Mouse (Mus musculus) lung, postnatal 0 days (tissue): ENCODE data around the gene Irak4. TPM values are rescaled to one million over a fixed set of nuclear protein-coding genes. Genes with fewer than 3 reads are reported as not detected.
A peak's percentile ranks its signal among the peaks of the same experiment; 100 is the strongest.

Experiments
- ATAC-seq: fragments of 200-750 bp; cut with Nextera tagmentation; 2 replicates; pipeline ENCODE4 v1.8.0; 2017; ENCODE audit warnings: moderate library complexity
- DNase-seq: peaks from one replicate; pipeline ENCODE4 v3.0.0-alpha.2; 2016; ENCODE audit warnings: low spot score
- H3K27ac ChIP-seq: fragments of 300-500 bp; sonication (generic); 2 replicates; pipeline ENCODE4 v1.5.1; 2014; ENCODE audit warnings: antibody characterized with exemption, mild to moderate bottlenecking, low read length, mixed read lengths
- H3K27me3 ChIP-seq: fragments of 300-500 bp; sonication (generic); replicated peaks from 2 replicates; pipeline ENCODE4 v1.6.1; 2014; ENCODE audit warnings: low read length, mixed read lengths; ENCODE audit not compliant: insufficient read depth
- H3K36me3 ChIP-seq: fragments of 300-500 bp; sonication (generic); 2 replicates; pipeline ENCODE4 v1.6.1; 2014; ENCODE audit warnings: low read length, mixed read lengths; ENCODE audit not compliant: insufficient read depth
- H3K4me1 ChIP-seq: fragments of 300-500 bp; sonication (generic); 2 replicates; pipeline ENCODE4 v1.6.1; 2014; ENCODE audit warnings: antibody characterized with exemption, low read depth, low read length, mixed read lengths; ENCODE audit not compliant: insufficient read depth
- H3K4me2 ChIP-seq: fragments of 300-500 bp; sonication (generic); replicated peaks from 2 replicates; pipeline ENCODE4 v1.6.1; 2014; ENCODE audit warnings: low read depth, mild to moderate bottlenecking, low read length, moderate library complexity, mixed read lengths
- H3K4me3 ChIP-seq: fragments of 300-500 bp; sonication (generic); 2 replicates; pipeline ENCODE4 v1.5.1; 2014; ENCODE audit warnings: low read depth, low read length
- H3K9ac ChIP-seq: fragments of 300-500 bp; sonication (generic); replicated peaks from 2 replicates; pipeline ENCODE4 v1.6.1; 2014; ENCODE audit warnings: low read depth, mild to moderate bottlenecking
- H3K9me3 ChIP-seq: fragments of 300-500 bp; sonication (generic); 2 replicates; pipeline ENCODE4 v1.6.1; 2016; ENCODE audit warnings: low read length, mixed read lengths
- CTCF ChIP-seq: IDR thresholded peaks from 2 replicates; pipeline ENCODE4 v1.5.1; 2016; ENCODE audit warnings: antibody characterized with exemption, mild to moderate bottlenecking
- EP300 ChIP-seq: IDR thresholded peaks from 2 replicates; pipeline ENCODE4 v1.6.1; 2016; ENCODE audit warnings: antibody characterized with exemption, mild to moderate bottlenecking, control low read depth
- WGBS: fragments of 180-500 bp; shearing (Covaris S2); extraction: QIAGEN DNeasy Blood & Tissue Kit; methylation state at CpG from one replicate; pipeline ENCODE4 v1.1.7; 2014; 5-methylcytosine and 5-hydroxymethylcytosine counted together
- polyA plus RNA-seq: library from polyadenylated mRNA; unstranded; fragments of >200 nt; fragmentation: Nextera tagmentation; extraction: Ambion mirVana; gene quantifications from 2 replicates; pipeline ENCODE4 v1.2.1, GENCODE M21; 2015

The Irak4 gene
- polyA plus RNA-seq, 1 experiment from 2014 or later: 11.8 TPM

GRCm38 (mm10) chr15:94572746-94573145 lies 29.3 kb downstream of the Irak4 start:
- ATAC-seq: no peak
- H3K27me3 ChIP-seq: no peaks in the 10 kb centered on the region
- H3K9me3 ChIP-seq: no peaks in the 10 kb centered on the region
- H3K4me3 ChIP-seq: no peak overlapping the region
- no peak overlapping the region for H3K4me2 ChIP-seq
- H3K4me1 ChIP-seq: no peaks in the 10 kb centered on the region
- DNase-seq: no peak
- no peaks in the 10 kb centered on the region for H3K36me3 ChIP-seq
- WGBS: 67% methylated on average over 8 of the region's 8 CpGs
- TF ChIP-seq EP300: no peak
- no peak for TF ChIP-seq CTCF
- H3K9ac ChIP-seq: no peak overlapping the region
- H3K27ac ChIP-seq: no peak overlapping the region

GRCm38 (mm10) chr15:94574566-94575268 lies 31.3 kb downstream of the Irak4 start:
- DNase-seq: no peak
- H3K9ac ChIP-seq: no peak overlapping the region
- H3K4me1 ChIP-seq: no peaks in the 10 kb centered on the region
- no peak for ATAC-seq
- no peak overlapping the region for H3K4me2 ChIP-seq
- WGBS: 65% methylated on average over 4 of the region's 4 CpGs
- no peak for TF ChIP-seq CTCF
- TF ChIP-seq EP300: no peak
- no peaks in the 10 kb centered on the region for H3K9me3 ChIP-seq
- no peaks in the 10 kb centered on the region for H3K36me3 ChIP-seq
- no peaks in the 10 kb centered on the region for H3K27me3 ChIP-seq
- H3K27ac ChIP-seq: no peak overlapping the region
- no peak overlapping the region for H3K4me3 ChIP-seq

DNA sequence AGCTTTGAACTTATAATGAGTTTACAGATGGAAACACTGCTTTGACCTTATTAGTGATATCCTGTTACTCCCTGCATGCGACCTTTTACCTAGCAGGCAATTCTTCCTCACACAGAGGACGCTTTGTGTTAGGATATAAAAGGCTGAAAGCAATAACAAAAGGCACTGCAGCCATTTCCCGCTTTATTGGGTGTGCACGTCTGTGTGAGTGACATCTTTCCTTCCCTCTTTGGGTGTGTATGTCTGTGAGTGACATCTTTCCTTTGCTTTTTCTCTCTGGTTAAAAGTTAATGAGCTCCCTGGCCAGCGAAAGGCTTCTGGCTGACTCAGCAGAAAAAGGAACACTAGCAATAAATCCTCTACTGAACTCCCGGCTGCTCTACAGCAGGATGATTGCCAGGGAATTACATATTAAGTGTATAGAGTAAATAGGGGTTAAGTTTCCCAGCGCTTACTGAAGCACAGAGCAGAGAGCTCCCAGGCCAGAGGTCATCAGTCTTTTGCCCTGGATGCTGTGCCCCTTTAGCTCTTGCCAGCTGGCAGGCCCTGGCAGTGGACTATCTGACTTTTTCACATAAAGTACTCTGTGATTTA lies 38.7 kb downstream of the Irak4 start:
- H3K9ac ChIP-seq: no peak overlapping the region
- H3K4me2 ChIP-seq: no peak overlapping the region
- H3K36me3 ChIP-seq: peaks cover 39% of the 10 kb centered on the region
- DNase-seq: no peak
- TF ChIP-seq CTCF (no peak), EP300 (no peak)
- H3K27me3 ChIP-seq: no peaks in the 10 kb centered on the region
- no peak for ATAC-seq
- H3K4me1 ChIP-seq: no peaks in the 10 kb centered on the region
- no peak overlapping the region for H3K4me3 ChIP-seq
- 67% methylated on average over 7 of the region's 7 CpGs for WGBS
- H3K9me3 ChIP-seq: no peaks in the 10 kb centered on the region
- no peak overlapping the region for H3K27ac ChIP-seq

DNA sequence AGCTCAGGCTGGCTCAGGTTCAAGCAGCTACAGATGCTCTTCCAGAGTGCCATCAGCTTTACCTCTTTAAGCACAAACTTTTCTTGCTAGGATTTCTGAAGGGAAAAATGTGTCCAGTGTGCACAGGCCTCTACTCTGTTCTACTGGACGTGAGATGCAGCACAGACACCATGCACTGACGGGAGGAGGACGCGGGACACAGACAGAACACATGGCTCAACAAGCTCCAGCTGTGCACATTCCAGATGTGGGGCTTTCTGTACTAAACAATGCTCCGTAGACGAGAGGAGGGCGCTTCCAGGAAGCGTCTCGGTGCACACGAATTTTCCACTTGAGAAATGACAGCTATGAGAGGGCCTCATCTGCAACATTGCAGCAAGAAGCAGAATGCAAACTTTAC lies 39.7 kb downstream of the Irak4 start:
- Histone ChIP-seq H3K9me3 (no peaks in the 10 kb centered on the region), H3K4me2 (no peak overlapping the region), H3K27ac (no peak overlapping the region), H3K4me1 (no peaks in the 10 kb centered on the region), H3K36me3 (peaks cover 39% of the 10 kb centered on the region), H3K4me3 (no peak overlapping the region), H3K27me3 (no peaks in the 10 kb centered on the region), H3K9ac (no peak overlapping the region)
- WGBS: 89% methylated on average over 10 of the region's 10 CpGs
- ATAC-seq (no peak), DNase-seq (no peak)
- TF ChIP-seq EP300 (no peak), CTCF (no peak)

- no peak overlapping the region for H3K9ac ChIP-seq
- peaks cover 39% of the 10 kb centered on the region for H3K36me3 ChIP-seq
- WGBS: 88% methylated on average over 4 of the region's 4 CpGs
- no peaks in the 10 kb centered on the region for H3K9me3 ChIP-seq
- no peak overlapping the region for H3K27ac ChIP-seq
- DNase-seq: peak; percentile 9
- H3K4me2 ChIP-seq: no peak overlapping the region
- H3K27me3 ChIP-seq: no peaks in the 10 kb centered on the region
- TF ChIP-seq EP300 (no peak), CTCF (peak; percentile 36)
- ATAC-seq: no peak
- H3K4me3 ChIP-seq: no peak overlapping the region
- H3K4me1 ChIP-seq: no peaks in the 10 kb centered on the region
Measured at GRCm38 (mm10) chr15:94584738-94585137, 41.3 kb downstream of the Irak4 start.

DNA sequence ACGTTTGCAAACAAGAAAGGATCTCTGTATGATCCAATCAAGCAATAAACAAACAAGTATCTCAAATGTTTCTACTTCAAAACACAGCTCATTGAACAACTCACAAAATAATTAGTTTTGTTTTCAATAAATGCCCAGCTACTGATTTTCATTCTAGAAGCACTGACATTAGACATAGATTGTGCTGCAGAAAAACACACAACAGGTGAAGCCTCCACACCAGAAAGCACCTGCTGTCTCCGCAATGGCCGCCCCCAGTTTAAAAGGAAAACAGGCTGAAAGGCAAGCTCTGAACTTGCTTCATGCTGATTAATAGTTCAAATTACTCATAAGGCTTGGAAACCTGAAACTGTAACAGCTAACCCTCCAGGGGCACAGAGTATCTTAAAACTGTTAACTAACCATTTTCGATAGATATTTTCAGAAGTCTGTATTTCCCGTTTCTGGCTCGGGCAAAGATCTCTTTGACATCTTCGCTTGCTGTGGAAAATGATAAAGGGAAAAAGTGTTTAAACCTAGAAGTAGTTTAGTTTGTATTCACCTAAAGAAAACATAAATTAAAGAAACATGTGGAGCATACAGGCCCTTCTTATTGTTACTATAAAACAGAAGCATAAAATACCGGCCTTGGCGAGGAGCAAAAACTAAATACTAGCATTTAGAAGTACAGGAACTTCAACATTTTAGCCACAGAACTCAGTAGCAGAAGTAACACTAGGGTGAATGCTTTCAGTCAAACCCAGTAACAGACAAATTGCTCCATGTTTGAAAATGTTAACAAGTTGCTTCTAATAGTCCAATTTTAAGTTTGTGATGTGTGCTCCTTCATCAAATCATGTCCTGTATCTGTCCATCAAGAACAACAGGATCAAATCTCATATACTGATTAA lies 44.6 kb downstream of the Irak4 start:
- Histone ChIP-seq H3K27ac (no peak overlapping the region), H3K4me1 (no peaks in the 10 kb centered on the region), H3K9me3 (no peaks in the 10 kb centered on the region), H3K27me3 (no peaks in the 10 kb centered on the region), H3K4me3 (no peak overlapping the region), H3K36me3 (peaks cover 12% of the 10 kb centered on the region), H3K9ac (no peak overlapping the region), H3K4me2 (peak overlapping the region; percentile 77)
- WGBS: 83% methylated on average over 9 of the region's 9 CpGs
- ATAC-seq (no peak), DNase-seq (no peak)
- TF ChIP-seq CTCF (no peak), EP300 (no peak)
